Mouse (Mus musculus) olfactory bulb, adult 2 months (tissue): Measurements from ENCODE around the gene Padi2. TPM values are rescaled to one million over a fixed set of nuclear protein-coding genes. Genes with fewer than 3 reads are reported as not detected.

Experiments used
- H3K27ac ChIP-seq: fragments of 200-500 bp; 2 replicates; pipeline ENCODE4 v1.5.1; 2012; ENCODE audit warnings: low read depth, low read length; ENCODE audit not compliant: insufficient read depth
- H3K4me1 ChIP-seq: fragments of 200-500 bp; 2 replicates; pipeline ENCODE4 v1.6.1; 2012; ENCODE audit warnings: low read length; ENCODE audit not compliant: control insufficient read depth, insufficient read depth
- H3K4me3 ChIP-seq: fragments of 200-500 bp; 2 replicates; pipeline ENCODE4 v1.5.1; 2012; ENCODE audit warnings: mild to moderate bottlenecking, low read depth, low read length, moderate library complexity; ENCODE audit not compliant: insufficient read depth
- CTCF ChIP-seq: fragments of 200-500 bp; IDR thresholded peaks from 2 replicates; pipeline ENCODE4 v1.5.1; 2012; ENCODE audit warnings: low read depth, mild to moderate bottlenecking, low read length, moderate library complexity; ENCODE audit not compliant: insufficient read depth
- POLR2A ChIP-seq: fragments of 200-500 bp; IDR thresholded peaks from 2 replicates; pipeline ENCODE4 v1.6.1; 2012; ENCODE audit warnings: mild to moderate bottlenecking, low read depth, low read length, moderate library complexity; ENCODE audit not compliant: insufficient read depth
- WGBS: fragments of 180-500 bp; shearing (Covaris S2); methylation state at CpG from one replicate; pipeline ENCODE4 v1.1.7; 2018; 5-methylcytosine and 5-hydroxymethylcytosine counted together
- polyA plus RNA-seq: library from polyadenylated mRNA; stranded (reverse); fragments of >200 nt; gene quantifications from 2 replicates; pipeline ENCODE4 v1.2.4, GENCODE M21; 2012; ENCODE audit warnings: low replicate concordance; ENCODE audit not compliant: missing spikeins, insufficient read depth, insufficient read length

Padi2 gene
- polyA plus RNA-seq, 1 experiment = not detected

DNA sequence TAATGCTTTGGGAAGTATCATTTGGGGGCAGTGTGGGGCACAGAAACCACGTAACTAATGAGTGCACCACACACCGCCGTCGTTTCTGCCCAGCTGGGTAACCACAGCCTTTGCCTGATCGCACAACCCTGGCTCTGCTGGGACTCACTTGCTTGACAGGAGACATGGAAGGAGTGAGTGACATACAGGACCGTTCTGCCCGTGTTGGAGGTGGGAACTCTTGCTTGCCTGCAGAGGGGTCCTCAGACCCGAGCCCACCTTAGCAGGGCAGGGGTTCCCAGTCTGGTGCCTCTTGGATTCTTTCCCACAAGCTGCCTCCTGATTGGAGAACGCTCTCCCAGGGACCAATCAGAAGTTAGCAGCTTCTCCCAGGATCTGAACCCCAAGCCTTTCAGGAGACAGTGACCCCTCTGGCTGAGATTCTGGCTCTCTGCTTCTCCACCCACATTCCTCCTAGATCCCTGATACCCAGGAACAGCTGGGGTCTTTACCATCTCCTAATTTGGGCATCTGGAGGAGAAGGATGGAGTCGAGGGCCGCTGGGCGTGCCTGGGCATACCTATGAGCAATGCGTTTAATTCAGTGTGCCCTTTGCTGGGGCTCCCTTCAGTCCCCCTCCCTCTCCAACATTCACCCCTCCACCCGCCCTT, 1.2 kb upstream of the Padi2 start:
- 51% methylated on average over 14 of the region's 14 CpGs for WGBS
- no peak for TF ChIP-seq POLR2A
- TF ChIP-seq CTCF = no peak
- no peak overlapping the region for H3K4me3 ChIP-seq
- H3K27ac ChIP-seq = no peak overlapping the region
- peaks cover 27% of the 10 kb centered on the region for H3K4me1 ChIP-seq

- Histone ChIP-seq H3K4me3 (peak overlapping the region; percentile 66), H3K4me1 (peaks cover 27% of the 10 kb centered on the region), H3K27ac (no peak overlapping the region)
- no peak for TF ChIP-seq CTCF
- no peak for TF ChIP-seq POLR2A
- 22% methylated on average over 11 of the region's 11 CpGs for WGBS
Observed at GRCm38 (mm10) chr4:140905426-140905871, 695 bp upstream of the Padi2 start.

DNA sequence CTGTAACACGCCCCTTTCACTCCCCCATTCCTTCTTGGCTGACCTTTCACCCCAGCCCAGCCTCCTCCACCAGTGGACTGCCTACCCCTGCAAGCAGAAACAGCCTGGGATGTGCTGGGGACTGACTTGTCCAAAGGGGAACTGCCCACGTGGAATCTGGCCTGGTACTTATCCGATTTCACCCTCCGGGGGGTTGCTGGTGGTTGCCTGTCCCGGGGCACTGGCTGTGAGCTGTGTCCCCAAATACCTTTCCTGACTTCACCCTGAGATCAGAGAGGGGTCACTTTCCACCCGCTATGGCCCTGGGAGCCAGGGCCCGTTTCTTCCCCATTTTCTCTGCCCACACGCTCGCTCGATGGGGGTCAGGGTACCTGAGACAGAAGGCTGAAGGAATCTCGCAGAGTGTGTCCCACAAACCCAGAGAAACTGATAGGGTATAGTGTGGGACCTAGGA, 710 bp downstream of the Padi2 start:
- 82% methylated on average over 11 of the region's 11 CpGs for WGBS
- Histone ChIP-seq H3K4me3 (peak overlapping the region; percentile 66; the same call in 1 of the 2 replicates), H3K4me1 (peaks cover 32% of the 10 kb centered on the region), H3K27ac (no peak overlapping the region)
- TF ChIP-seq CTCF (no peak), POLR2A (no peak)

- WGBS = 73% methylated on average over 12 of the region's 12 CpGs
- Histone ChIP-seq H3K4me1 (peaks cover 29% of the 10 kb centered on the region), H3K27ac (no peak overlapping the region), H3K4me3 (no peak overlapping the region)
- TF ChIP-seq CTCF = no peak
- TF ChIP-seq POLR2A = no peak
Observed at GRCm38 (mm10) chr4:140907306-140908024, 1.3 kb downstream of the Padi2 start.

DNA sequence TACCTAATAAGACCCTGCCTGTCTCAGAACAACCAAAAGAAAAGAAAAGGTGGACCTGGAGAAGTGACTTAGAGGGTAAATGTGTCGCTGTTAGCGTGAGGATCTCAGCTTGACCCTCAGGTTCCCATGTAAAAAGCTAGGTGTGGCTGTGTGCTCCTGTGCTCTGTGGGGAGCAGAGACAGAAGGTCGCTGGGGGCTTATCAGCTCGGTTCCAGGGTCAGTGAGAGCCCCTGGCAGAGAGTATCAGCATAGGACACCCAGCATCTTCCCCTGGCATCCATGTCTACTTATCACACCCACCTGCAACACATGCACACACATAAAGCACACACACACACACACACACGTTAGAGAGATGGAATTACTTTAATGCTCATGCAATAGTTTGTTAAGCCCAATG, 2.5 kb downstream of the Padi2 start:
- H3K4me1 ChIP-seq = peaks cover 29% of the 10 kb centered on the region
- 85% methylated on average over 5 of the region's 5 CpGs for WGBS
- no peak overlapping the region for H3K4me3 ChIP-seq
- no peak overlapping the region for H3K27ac ChIP-seq
- TF ChIP-seq CTCF (no peak), POLR2A (no peak)

DNA sequence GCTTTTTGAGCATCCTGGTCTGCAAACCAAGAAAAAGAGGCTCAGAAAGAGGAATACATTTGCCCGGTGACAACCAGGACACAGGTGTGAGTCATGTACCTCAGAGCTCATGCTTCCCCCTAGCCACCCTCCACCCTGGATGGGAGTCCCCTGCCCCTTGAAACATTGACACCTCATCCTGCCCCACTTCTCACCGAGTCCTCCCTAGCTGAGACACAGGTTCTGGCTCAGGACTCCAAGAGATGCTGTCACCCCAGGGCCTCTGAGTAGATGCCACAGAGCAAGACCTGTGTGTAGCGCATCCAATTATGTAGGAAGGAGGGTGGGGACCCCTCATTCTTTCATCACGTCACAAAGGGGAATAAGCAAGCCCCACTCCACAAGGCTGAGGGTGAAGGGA, 3.4 kb downstream of the Padi2 start:
- TF ChIP-seq POLR2A (no peak), CTCF (no peak)
- Histone ChIP-seq H3K4me3 (no peak overlapping the region), H3K4me1 (peaks cover 29% of the 10 kb centered on the region), H3K27ac (no peak overlapping the region)
- WGBS = 85% methylated on average over 4 of the region's 4 CpGs

- 27% methylated on average over 17 of the region's 17 CpGs for WGBS
- TF ChIP-seq CTCF = no peak
- no peak for TF ChIP-seq POLR2A
- no peak overlapping the region for H3K27ac ChIP-seq
- no peak overlapping the region for H3K4me3 ChIP-seq
- H3K4me1 ChIP-seq = peaks cover 20% of the 10 kb centered on the region
Observed at GRCm38 (mm10) chr4:140910661-140911310, 4.6 kb downstream of the Padi2 start.

DNA sequence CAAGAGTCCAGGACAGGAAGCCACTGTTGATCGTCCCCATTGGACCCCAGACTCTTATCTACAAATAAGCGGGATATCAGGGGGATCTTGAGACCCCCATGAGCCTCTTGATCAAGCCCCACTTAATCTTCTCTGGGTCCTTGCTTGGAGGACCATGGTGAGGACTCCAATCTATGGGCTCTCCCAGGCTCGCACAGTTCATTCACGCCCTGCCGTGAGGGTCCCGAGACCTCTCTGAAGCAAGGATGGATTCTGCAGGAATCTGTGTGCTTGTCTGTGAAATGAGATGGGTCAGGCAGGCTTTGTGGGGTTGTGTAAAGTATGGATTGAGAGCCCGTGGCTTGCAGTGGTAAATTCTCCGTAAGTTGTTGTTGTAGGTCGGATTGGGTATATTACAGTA, 5.3 kb downstream of the Padi2 start:
- Histone ChIP-seq H3K4me3 (no peak overlapping the region), H3K4me1 (peaks cover 13% of the 10 kb centered on the region), H3K27ac (no peak overlapping the region)
- WGBS = 94% methylated on average over 9 of the region's 9 CpGs
- TF ChIP-seq POLR2A (no peak), CTCF (no peak)
